8 mouse cellular contexts compared by ENCODE assay signal in genomic region chr17:94834446-94835117, GRCm38 (mm10).
DNase-seq lines count a peak whose midpoint lies in the region; ATAC-seq and TF ChIP-seq lines count a peak whose summit lies in the region.

No protein-coding gene starts in this region.

- peak; percentile 90 for ATAC-seq in activated CD4-positive, CD25-positive, alpha-beta regulatory T cell, adult 4 months

- H3K27ac ChIP-seq in cortical plate, adult 2 months (ENCODE audit: insufficient read depth, low read length), result peak overlapping the region; percentile 67; the same call in 1 of the 2 replicates

- no peaks in the 10 kb centered on the region for H3K4me1 ChIP-seq in cortical plate, adult 2 months (ENCODE audit: control insufficient read depth, insufficient read depth, low read length)
- peaks cover 13% of the 10 kb centered on the region for H3K4me1 ChIP-seq in megakaryocyte, embryonic 14.5 days

- TF ChIP-seq POLR2A in cortical plate, adult 2 months (IDR thresholded peaks at IDR 0.05; ENCODE audit: extremely low read depth, insufficient read depth, low read length), result peak; percentile 51

- TF ChIP-seq CTCF in cortical plate, adult 2 months (IDR thresholded peaks at IDR 0.05; ENCODE audit: extremely low read depth, insufficient read depth, low read length), result no peak

- peaks cover 11% of the 10 kb centered on the region for H3K36me3 ChIP-seq in megakaryocyte, embryonic 14.5 days (replicated peaks; ENCODE audit: low read length)

- H3K9me3 ChIP-seq in megakaryocyte, embryonic 14.5 days, result 0 out of 2 replicates have a peak, but pooled peaks cover 7% of the 10 kb centered on the region

- H3K4me3 ChIP-seq in cortical plate, adult 2 months (ENCODE audit: insufficient read depth, low read length), result peak overlapping the region; percentile 84
- H3K4me3 ChIP-seq in megakaryocyte, embryonic 14.5 days (replicated peaks), result peak overlapping the region; percentile 92

- no peaks in the 10 kb centered on the region for H3K27me3 ChIP-seq in megakaryocyte, embryonic 14.5 days (replicated peaks)

- DNase-seq in gastrocnemius, adult 8-10 months (ENCODE audit: low spot score in 2 of 2), result peak; percentile 60 to 63
- DNase-seq in hindlimb bud, embryonic 11.5 days (ENCODE audit: extremely low spot score, low read depth, low spot score), result peak; percentile 22
- DNase-seq in left cerebral cortex, adult 8-10 months (ENCODE audit: low spot score in 2 of 2), result peak; percentile 71 to 83
- DNase-seq in right cerebral cortex, postnatal 10 days (ENCODE audit: low spot score in 2 of 2), result peak; percentile 92 to 93
- DNase-seq in urinary bladder, postnatal 25 days (ENCODE audit: low spot score), result peak; percentile 66

Comparison
In these comparisons a context has a peak if more than half of its experiments do, and no peak if none do; other contexts are left out.
1. Peak in every context shown above with its lines: DNase-seq, ATAC-seq, H3K4me3 ChIP-seq and H3K27ac ChIP-seq.
2. DNase-seq: peak in every context shown above with its lines; median percentile 92 in right cerebral cortex, postnatal 10 days; 77 in left cerebral cortex, adult 8-10 months; 66 in urinary bladder, postnatal 25 days; 62 in gastrocnemius, adult 8-10 months; 22 in hindlimb bud, embryonic 11.5 days.